Mouse (Mus musculus) regulatory T cell (primary cell): Measurements from ENCODE around the gene Jmy.
"Not testable (repeated sequence)": the region's sequence is repeated elsewhere in the genome, so short reads cannot be mapped to it uniquely, and the experiment has no call there.

Experiments
- in situ Hi-C: fragments of 300-600 bp; cut with MboI, MseI; formaldehyde crosslinking; loops from one replicate; pipeline ENCODE4 v1.15.1; 2025; ENCODE audit warnings: high pct_unique_total_duplicates

Gene Jmy

DNA sequence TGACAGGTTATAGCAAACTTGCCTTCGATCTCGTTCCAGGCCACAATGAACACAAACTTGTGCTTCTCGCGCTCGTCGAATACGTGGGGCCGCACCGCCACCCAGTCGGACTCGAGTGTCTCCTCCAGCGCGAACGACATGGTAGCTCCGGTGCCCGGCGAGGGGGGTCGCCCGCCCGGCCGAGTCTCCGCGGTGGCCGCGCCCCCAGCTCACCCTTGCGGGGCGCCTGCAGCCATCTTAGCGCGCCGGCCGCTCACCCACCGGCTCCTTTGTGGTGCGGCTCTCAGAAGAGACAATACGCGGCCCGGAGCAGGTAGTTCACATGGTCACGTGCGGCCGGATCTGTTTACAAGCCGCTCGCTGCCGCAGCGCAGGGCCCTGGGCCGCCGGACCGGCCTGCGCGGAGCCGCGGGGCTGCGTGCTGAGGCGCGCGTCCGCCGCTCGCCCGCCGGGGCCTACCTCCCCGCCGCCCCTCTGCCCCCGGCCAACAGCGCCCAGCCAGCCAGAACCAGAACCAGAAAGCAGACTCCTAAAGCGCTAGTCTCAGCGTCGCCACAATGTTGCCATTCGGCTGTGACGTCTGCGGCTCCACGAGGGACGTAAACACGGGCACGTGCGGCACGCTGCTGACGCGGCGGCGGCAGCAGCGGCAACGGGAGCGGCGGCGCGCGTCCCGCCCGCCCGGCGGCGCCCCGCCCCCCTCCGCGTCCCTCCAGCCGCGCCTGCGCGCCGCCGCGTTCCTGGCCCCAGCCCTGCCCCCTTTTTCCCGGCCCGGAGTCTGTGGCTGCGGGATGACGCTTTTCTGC, at the start of gene Jmy:
Gene Jmy (minus strand): TSS at position 642 of the 806 bp plus-strand sequence.
- in situ Hi-C loops = loop anchor here (25.0 kb wide), 1 partner anchor 1137 kb away; the partner anchor contains the start of genes Dhfr and Msh3

DNA sequence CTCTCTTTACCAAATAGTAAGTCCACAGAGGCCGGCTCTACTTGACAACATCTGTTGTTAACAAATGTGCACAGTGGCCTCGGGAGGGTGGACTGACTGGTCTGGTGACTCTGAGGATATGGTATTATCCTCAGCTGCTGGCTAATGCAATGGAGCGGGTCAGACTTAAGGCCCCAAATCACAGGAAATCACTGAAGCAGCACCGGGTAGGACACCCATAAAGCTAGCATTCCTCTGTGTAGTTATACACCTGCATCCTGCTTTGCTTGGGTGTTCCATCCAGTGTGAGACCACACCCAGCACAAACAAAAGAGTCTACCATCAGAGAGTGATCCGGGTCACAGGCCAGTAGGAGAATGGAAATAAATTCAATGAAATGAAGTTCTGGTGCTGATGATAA, 48.0 kb upstream of the Jmy start:
- in situ Hi-C loops = no loop called here

DNA sequence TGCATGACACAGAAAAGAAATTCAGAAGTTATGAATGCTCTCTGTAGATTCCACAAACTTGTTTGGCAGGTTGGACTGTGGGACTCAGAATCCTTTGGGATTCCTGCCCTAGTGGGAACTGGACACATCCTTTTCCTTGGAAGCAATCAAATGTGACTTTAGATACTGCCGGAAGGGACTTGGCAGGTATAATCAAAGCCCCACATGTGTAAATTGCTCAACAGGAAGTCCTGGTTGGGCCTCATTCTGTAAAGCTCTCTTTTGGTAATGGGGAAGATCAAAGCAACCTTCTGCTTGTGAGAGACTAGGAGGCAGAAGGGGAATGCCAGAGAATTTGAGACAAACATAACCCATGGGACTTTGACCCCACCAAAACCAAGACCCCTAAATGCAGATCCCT, 46.4 kb upstream of the Jmy start:
- in situ Hi-C loops = no loop called here

DNA sequence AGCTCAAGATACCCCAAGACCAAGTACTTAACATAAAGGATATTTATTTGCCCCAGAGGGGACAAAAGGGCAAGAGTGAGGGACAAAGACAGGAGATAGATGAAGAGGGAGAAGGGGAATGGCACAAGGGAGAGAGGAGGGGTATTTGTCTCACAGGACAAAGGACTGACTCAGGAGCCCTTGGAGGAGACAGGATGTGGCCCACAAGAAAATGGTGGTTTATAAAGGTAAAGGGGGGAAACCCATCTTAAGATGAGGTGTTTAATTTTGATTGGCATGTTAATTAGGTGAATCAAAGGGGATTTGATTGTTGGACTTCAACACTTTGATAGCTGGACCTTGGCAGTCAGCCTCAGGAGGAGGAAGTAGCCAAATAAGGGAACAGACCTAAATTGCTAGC, 44.7 kb upstream of the Jmy start:
- in situ Hi-C loops = no loop called here

DNA sequence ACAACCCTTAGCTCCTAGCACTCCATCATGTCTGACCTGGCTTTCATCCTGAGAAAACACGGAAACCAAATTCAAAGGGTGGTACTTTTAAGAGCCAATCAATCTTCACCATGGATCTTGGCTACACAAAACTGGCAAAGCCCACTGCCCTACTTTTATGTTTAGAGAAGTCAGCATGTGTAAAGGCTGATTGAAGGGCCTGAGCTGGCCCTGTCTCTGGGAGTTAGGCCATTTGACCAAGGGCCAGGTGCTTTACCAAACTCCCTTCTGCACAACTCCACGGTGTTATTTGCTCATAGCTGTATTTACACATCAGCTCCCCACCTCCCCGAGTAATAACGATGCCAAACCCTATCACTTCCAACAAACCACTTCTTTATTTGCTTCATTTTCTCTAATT, 39.7 kb upstream of the Jmy start:
- in situ Hi-C loops = no loop called here

DNA sequence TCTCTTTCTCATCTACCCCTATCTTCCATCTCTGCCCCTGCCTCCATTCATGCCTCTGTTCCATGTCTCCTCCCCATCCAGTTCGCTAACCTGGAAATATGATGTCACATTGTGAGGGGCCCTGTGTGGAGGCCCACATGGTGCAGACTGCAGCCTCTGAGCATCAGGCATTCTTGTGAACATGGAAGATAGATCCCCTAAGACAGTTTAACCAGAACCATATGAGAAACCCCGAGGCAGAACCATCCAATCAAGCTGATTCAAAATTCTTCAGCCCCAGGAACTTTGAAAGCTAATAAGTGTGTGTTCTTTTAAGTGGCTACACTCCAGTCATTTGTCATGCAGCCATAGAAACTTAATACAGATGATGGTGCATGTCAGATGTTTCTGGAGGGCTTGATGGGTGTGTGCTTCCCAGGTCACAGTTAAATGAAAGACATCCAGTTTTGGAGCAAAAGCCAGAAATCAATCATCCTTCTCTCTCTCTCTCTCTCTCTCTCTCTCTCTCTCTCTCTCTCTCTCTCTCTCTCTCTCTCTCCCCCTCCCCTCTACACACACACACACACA, 19.2 kb upstream of the Jmy start:
- in situ Hi-C loops = no loop called here

DNA sequence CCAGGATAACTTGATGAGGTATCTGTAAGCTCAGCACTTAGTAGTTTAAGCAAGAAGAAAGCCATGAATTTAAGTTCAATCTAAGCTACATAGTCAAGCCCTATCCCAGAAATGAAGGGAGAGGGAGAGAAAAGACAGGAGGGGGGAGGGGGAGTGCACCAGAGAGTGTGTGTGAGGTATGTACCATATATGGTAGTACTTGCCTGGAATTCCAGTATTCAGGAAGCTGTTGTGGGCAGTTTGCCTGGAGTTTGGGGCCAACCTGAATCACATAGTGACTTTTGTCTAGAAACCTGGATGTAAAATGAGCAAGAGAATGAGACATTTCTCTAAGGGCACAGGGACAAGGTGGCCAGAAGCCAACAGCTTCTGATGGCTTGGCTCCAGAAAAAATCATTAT, 17.6 kb upstream of the Jmy start:
- in situ Hi-C loops = no loop called here

DNA sequence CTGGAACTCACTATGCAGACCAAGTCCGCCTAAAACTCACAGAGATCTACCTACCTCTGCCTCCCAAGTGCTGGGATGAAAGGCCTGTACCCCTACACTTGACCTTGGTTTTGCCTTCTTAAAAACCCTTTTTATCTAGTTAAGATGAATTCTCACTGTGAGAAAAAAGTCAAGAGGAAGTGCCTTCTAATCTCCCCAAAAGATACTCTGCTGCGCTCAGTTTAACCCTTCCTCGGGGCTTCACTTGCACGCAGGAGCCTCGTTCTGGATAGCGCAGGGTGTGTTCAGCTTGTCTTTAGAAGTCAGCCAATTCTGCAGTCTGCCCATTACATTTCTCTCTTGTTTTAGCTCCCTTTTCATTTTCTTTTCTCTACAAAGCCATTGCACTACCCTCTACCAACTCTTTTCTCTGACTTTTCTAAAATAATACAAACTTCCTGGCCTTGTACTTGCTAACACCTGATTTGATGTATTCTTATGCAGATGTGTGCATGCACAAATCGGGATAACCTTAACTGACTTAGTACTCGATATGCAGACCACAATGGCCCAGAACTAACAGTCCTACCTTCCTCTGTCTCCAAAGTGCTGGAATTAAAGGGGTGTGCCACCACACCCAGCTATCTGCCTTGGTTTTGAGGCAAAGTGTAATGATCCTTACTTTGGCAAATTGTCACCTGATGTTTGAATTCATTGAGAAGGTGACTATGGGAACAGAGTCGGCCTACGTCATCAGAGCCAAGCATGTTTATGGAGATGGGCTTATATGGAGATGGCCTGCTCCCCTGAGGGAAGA, 14.6 kb upstream of the Jmy start:
- in situ Hi-C loops = no loop called here

DNA sequence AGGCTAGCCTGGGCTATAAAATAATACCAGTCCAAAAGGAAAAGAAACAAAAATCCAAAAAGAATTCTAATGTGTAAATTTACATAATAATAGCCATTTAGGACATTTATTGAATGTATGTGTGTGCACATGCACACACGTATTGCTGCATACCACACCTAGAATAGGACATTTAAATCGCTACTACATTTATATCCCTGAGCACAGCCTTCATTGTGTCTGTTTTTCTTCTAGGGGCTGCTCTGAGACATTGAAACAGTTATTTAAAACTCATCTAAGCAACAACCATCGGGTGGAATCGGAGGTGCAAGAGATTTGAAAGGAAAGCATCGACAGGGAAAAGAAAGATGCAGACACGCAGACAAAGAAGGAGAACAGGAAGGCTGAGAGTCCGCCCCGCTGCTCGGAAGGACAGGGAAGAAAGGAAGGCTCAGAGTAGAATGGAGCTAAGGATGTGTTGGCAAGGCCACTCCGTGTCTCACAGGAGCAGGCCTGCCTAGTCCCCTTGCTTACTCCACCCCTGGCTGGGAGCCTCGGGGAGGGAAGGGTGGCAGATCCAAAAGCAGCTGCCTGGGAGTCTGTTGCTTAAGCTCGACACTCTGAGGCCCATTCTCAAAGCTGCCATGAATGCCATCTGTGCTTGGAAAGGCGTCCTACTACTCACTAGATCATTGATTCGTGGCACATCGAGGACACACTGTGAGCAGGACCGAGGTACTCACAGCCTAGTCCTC, 11.0 kb upstream of the Jmy start:
- in situ Hi-C loops = no loop called here

DNA sequence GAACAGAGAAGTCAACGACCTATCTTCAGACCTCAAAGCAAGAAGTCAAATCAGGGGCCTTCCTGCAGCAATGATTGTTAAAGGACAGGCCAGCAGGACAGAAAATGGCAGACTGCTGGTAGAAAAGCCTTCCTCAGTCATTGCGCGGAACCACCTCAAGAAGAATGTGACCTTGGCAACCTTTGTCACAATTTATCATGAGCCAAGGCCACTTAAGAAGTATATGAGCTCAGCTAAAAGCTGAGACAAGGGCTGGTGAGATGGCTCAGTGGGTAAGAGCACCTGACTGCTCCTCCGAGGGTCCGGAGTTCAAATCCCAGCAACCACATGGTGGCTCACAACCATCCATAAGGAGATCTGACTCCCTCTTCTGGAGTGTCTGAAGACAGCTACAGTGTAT, 7.3 kb upstream of the Jmy start:
- in situ Hi-C loops = not testable (repeated sequence)

DNA sequence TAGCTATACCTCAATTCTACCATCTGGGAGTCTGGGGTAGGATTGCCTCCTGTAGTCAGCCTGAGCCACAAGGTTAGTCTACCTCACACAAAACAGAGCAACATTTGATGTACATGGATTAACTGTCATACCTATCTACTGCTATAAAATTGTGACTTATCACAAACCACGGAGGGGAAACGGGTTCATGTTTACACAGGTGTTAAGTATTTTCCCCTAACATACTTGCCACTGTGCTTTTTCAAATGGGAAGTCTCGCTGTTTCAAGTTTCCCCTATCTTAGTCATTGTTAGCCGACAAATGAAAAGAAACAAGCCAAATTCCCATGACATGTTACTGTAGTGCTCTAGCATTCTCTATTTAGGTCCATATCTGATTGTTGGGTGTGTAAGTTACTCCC, 2.1 kb upstream of the Jmy start:
- in situ Hi-C loops = no loop called here

DNA sequence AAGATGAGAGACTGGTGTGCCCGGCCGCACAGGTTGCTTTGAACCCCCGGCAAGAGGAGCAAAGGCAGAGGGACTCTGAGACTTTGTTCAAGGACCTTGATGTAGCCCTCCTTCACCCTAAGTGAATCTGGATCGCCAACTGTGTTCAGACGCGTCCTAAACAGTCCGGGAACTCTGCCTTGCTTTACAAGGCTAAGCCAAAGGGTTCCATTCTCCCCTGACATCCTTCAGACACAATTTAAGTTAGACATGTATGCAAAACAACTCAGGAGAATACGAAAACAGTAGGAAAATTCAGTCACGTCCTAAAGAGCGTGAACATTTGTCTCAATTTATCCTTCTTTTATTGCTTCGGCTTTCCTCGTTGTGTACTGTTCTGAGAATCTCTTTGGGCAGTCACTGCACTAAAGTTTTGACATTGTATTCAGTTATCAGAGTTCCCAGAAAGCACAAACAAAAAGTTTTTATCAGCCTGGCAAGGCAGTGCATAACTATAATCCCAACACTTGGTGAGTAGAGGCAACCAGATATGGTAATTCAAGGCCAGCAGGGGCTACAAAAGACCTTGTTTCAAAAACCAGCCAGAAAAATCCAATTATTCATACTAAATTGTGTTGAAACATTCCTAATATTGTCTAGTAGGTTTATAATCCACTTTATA, 495 bp upstream of the Jmy start:
- in situ Hi-C loops = loop anchor here (25.0 kb wide), 1 partner anchor 1138 kb away; the partner anchor contains the start of genes Dhfr and Msh3

DNA sequence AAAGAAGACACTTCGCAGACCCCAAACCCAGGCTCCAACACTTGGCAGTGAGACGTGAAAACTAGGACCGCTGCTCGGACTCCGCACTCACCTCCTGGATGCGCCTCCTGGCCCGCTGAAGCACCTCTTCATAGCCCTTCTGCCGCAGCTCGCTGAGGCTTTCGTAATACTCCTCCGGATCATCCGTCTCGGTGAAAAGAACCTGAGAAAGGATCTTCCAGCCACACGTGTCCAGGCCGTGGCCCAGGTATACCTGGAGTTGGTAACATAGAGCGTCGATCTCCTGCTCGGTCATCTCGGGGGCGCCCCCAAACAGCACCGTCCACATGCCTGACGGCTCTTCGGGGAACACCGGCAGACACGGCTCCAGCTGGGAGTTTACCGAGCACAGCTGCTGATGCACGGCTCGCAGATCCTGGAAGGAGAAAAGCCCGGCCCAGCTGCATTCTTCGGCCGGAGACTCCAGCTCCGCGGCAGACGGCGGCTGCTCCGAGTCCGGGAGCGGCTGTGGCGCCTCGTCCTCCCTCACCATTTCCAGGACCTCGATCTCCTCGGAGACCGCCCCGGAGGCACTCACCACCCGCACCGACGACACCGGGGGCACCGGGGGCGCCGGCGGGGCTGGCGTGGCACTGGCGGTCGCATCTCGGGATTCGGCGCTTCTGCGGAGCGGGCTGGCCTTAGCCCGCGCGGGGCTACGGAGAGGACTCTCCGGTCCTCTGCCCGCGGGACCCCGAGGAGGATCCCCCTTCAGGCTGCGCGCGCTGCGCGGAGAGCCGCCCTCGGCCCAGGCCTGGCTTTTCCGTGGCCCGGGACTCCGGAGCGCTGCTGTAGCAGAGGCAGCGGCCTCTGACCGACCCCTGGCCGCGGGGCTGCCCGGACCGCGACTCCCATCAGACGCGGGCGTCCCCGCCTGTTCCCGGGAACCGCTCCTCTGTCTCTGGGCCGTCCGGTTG, 1.1 kb downstream of the Jmy start:
- in situ Hi-C loops = loop anchor here (25.0 kb wide), 1 partner anchor 1136 kb away; the partner anchor contains the start of genes Dhfr and Msh3

DNA sequence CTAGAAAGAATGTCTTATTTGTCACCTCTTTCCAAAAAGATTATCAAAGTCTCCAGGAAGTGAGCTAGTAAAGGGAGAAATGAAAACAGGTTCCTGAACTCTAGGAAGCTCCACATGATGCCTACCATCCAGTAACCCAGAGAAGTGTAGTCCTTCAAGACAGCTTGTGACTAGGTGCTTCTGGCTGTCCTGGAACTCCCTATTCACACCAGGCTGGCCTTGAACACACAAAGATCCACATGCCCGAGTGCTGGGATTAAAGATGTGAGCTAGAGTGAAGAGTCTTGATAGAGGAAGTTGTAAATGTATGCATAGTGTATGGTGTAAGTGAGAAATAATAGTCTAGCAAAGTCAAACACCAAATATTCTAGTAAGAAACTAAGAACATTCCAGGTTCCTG, 2.6 kb downstream of the Jmy start:
- in situ Hi-C loops = loop anchor here (25.0 kb wide), 1 partner anchor 1135 kb away; the partner anchor contains the start of genes Dhfr and Msh3

DNA sequence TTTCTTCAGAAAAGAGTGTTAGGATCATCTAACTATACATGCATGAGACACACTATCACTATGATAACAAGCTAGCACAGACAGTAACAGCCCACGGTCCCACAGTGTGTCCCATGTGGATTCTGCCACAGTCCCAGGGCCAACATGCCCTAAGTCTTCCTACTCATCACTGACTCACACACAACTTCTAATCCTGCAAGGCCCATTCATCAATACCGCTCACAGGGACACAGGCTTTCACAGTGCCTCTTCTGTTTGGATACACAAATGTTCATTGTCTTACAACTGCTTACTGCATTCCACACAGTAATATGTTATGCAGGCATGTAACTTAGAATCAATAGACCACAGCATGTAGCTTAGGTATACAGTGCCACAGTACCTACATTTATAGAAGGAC, 11.1 kb downstream of the Jmy start:
- in situ Hi-C loops = loop anchor here (25.0 kb wide), 1 partner anchor 1126 kb away; the partner anchor contains the start of genes Dhfr and Msh3

DNA sequence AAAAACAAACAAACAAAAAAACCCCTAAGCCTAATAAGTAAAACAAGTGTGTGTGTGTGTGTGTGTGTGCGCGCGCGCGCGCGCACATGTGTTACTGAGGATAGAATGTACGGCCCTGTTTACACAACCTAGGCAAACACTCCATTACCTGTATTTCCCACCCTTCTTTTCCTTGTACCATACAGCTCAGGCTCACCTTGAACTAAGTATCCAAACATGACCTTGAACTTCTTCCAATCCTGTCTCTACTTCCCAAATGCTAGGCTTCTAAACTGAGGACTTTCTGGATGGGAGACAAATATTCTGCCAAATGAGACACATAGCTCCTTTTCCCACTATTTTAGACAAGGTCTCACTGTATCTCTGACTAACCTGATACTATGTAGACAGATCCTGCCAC, 11.9 kb downstream of the Jmy start:
- in situ Hi-C loops = loop anchor here (25.0 kb wide), 1 partner anchor 1125 kb away; the partner anchor contains the start of genes Dhfr and Msh3

DNA sequence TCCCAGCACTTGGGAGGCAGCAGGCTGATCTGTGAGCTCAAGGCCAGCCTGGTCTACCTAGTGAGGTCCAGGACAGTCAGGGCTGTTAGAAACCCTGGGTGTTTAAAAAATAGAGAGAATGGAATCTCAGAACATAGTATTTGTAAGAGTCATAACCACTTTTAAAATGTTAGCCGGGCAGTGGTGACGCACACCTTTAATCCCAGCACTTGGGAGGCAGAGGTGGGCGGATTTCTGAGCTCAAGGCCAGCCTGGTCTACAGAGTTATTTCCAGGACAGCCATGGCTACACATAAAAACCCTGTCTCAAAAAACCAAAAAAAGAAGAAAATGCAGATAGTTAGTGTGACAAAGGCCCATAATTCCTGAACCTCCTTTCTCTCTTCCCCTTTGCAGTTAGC, 15.3 kb downstream of the Jmy start:
- in situ Hi-C loops = loop anchor here (25.0 kb wide), 1 partner anchor 1122 kb away; the partner anchor contains the start of genes Dhfr and Msh3

DNA sequence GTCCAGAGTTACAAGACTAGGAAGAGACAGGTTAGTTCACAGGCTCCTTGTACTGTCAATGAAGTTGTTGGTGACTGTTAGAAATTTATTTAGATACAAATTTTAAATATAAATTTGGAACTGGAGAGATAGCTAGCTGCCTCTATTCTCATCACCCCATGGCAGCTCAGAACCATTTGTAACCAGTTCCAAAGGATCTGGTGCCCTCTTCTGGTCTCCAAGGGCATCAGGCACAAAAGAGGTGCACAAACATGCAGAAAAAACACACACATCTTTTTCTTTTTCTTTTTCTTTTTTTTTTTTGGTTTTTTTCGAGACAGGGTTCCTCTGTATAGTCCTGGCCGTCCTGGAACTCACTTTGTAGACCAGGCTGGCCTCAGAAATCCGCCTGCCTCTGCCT, 18.5 kb downstream of the Jmy start:
- in situ Hi-C loops = loop anchor here (25.0 kb wide), 1 partner anchor 1119 kb away; the partner anchor contains the start of genes Dhfr and Msh3

DNA sequence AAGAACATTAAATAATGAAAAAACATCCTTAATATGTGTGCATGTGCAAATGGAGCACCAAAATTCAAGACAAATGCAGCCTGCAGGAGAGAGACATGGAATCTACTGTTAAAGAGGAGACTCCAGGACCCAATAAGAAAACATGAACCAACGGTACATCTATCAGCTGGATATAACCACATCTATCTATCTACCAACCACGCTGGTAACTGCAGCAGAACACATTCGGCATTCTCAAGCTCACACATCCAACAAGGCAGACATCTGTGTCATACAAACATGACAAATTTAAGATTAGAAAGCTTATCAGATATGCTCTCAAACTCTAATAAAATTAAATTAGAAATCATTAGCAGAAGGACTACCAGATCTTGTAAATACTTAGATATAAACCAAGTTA, 21.3 kb downstream of the Jmy start:
- in situ Hi-C loops = loop anchor here (25.0 kb wide), 1 partner anchor 1116 kb away; the partner anchor contains the start of genes Dhfr and Msh3
